Mouse (Mus musculus) embryonic fibroblast, embryonic 13.5 days (primary cell): ENCODE results near the gene Ano2. TPM values are rescaled to one million over a fixed set of nuclear protein-coding genes. Genes with fewer than 3 reads are reported as not detected.

Experiments
- H3K27ac ChIP-seq: 2 replicates; pipeline ENCODE4 v1.5.1; 2012; ENCODE audit warnings: low read length, control low read depth, inconsistent platforms; ENCODE audit not compliant: insufficient read depth
- H3K4me1 ChIP-seq: 2 replicates; pipeline ENCODE4 v1.6.1; 2011; ENCODE audit warnings: low read length; ENCODE audit not compliant: control insufficient read depth, insufficient read depth
- H3K4me3 ChIP-seq: 2 replicates; pipeline ENCODE4 v1.5.1; 2011; ENCODE audit warnings: mild to moderate bottlenecking, control low read depth, low read length; ENCODE audit not compliant: insufficient read depth
- CTCF ChIP-seq: IDR thresholded peaks from 2 replicates; pipeline ENCODE4 v1.5.1; 2011; ENCODE audit warnings: mild to moderate bottlenecking, control low read depth, low read length, moderate library complexity, borderline replicate concordance; ENCODE audit not compliant: insufficient read depth
- POLR2A ChIP-seq: IDR thresholded peaks from 2 replicates; pipeline ENCODE4 v1.6.1; 2011; ENCODE audit warnings: low read depth, mild to moderate bottlenecking, control low read depth, low read length, moderate library complexity
- polyA plus RNA-seq: library from polyadenylated mRNA; stranded (reverse); fragments of >200 nt; gene quantifications from 2 replicates; pipeline ENCODE4 v1.2.4, GENCODE M21; 2011; ENCODE audit warnings: low read depth; ENCODE audit not compliant: missing spikeins, insufficient read length

The Ano2 gene
- polyA plus RNA-seq, 1 experiment, result not detected

DNA sequence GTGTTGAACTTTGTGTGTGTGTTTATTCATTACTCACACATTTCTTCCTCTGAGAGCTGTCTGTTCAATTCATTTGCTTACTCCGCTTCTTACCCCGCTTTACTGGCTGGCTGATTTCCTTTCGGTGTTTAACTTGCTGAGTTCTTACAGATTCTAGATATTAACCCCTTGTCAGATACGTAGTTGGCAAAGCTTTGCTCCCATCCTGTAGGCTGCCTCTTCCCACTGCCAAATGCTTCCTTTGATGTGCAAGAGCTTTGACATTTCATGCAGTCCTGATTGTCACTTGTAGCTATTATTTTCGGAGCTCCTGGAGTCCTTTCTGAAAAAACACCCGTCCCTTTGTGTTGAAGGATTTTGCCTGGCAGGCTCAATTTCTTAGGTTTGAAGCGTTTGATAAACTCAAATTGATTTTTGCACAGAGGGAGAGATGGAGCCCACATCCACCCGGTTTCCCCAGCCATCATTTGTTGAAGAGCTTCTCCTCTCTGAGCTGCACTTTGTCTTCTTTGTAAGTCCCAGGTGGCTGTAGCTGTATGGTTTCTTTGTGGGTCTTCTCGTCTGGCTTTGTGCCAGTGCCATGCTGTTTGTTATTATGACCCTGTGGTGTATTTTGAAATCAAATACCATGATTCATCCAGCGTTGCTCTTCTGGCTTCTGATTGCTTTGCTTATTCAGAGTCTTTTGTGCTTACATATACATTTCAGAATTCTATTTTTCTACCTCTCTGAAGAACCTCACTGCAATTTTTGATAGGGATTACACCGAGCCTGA lies 47.5 kb downstream of the Ano2 start:
- Histone ChIP-seq H3K4me3 (no peak overlapping the region), H3K27ac (no peak overlapping the region), H3K4me1 (no peaks in the 10 kb centered on the region)
- TF ChIP-seq POLR2A (no peak), CTCF (no peak)

DNA sequence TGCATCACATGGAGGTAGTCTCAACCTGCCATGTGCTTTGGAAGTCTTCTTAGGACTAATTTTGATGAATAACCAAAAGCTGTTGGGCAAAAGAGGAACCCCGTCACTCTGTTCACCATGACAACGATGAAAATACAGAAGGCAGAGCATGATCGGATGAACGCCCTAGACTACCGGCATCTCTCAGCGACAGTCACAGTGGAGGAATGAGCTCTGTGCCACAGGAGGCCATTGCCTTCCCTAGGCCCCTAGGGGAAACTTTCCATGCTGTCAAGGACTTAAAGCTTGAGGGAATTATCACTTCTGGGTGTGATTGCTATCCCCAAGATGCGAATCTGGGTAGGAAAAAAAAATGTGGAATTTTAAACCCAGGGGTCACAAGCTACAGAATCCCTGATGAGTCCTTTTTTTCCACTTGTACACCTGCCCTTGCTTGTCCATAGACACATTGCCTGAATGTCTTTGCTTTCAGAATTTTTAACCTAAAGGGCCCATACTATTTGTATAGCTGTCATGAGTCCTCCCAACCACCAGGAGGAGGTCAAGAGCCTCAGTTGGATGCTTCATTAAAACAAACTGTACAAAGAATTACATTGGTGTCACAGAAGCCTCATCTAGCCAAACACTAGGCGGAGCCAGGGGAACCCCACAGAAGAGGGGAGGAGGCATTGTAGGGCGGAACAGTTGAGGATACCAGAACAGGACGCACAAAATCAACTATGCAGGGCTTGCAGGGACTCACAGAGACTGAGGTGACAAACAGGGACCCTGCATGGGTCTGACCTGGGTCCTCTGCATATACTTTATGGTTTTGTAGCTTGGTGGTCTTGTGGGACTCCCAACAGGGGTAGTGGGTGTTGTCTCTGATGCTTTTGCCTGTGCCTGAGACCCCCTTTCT lies 53.2 kb downstream of the Ano2 start:
- 0 out of 2 replicates have a peak, but pooled peaks cover 5% of the 10 kb centered on the region for H3K4me1 ChIP-seq
- no peak for TF ChIP-seq CTCF
- no peak for TF ChIP-seq POLR2A
- H3K27ac ChIP-seq, result no peak overlapping the region
- H3K4me3 ChIP-seq, result no peak overlapping the region

DNA sequence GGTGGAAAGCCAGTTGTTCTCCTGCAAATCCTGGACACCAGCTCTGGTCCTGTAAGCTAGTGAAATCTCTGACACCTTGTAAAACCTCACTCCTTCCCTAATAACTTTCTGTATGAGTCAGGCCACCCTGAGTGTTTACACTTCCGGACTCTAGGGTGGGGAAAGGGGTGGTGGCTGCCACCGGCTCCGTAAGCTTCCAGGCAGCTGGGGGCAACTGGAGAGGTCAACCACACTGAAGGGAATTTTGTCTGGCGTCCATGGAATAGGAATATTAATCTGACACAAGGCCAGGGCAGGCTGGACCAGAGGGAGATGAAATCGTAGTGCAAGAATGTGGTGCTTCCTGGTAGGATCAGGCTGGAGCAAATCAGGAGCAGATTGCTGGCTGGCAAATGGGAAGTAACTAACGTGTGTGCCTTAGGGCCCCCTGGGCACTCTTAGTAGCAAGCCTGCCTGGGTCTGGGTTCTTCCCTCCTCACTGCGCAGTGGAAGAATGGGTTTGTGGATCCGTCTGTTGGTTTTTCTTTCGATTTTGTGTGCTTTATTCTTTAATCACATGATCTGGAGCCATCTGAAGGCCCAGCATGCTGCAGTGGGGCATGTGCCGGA lies 57.2 kb downstream of the Ano2 start:
- H3K4me1 ChIP-seq, result 0 out of 2 replicates have a peak, but pooled peaks cover 5% of the 10 kb centered on the region
- TF ChIP-seq CTCF (no peak), POLR2A (no peak)
- no peak overlapping the region for H3K4me3 ChIP-seq
- H3K27ac ChIP-seq, result no peak overlapping the region

DNA sequence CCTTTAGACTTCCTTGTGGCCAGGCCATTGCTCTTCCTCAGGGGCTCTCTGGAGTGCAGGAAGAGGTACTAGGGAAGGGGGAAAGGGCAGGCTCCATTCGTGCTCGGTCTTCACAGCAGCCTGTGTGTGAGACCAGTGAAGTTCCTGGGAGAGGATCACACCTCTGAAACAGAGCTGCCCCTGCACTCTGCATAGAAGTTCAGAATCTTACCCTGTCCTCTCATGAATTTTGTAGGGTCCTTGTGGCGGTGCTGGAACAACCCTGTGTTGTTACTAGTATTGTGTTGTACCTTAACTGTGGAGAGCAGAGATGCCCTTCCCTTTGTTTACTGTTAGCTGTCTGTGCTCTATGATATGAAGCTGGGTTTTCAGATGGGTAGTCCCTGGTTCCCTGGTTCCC lies 58.4 kb downstream of the Ano2 start:
- H3K27ac ChIP-seq, result no peak overlapping the region
- no peak overlapping the region for H3K4me3 ChIP-seq
- H3K4me1 ChIP-seq, result 0 out of 2 replicates have a peak, but pooled peaks cover 5% of the 10 kb centered on the region
- TF ChIP-seq CTCF (no peak), POLR2A (no peak)

DNA sequence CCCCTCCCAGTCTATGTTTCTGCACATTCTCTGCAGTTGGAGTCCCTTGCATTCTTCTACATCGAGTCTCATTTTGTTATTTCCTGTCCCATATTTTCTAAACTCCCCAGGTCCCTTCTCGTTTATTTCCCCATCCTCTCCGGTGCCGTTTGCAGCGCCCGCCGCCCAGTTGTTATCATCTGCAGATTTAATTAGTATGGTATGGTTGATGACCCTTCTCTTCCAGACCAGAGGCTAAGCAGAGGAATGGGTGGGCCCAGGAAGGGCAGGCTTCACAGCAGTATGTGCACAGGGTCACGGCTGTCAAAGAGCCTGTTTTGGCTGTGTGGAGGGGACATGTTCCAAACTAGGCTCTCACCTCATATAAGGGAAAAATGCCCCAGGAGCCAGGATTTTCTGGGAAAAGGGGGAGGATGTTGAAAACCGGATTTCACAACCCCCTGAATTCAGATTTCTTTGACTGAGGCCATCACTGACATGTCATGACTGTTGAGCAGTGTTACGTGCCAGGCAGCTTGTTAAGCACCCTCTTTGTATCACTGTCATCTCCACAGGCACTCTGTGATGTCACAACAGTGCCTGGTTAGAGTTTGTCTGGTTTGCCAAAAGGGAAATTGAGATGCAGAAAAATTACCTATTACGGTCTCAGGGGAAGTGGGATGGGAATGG lies 72.8 kb downstream of the Ano2 start:
- H3K4me1 ChIP-seq, result no peaks in the 10 kb centered on the region
- no peak overlapping the region for H3K27ac ChIP-seq
- no peak for TF ChIP-seq CTCF
- no peak for TF ChIP-seq POLR2A
- no peak overlapping the region for H3K4me3 ChIP-seq

DNA sequence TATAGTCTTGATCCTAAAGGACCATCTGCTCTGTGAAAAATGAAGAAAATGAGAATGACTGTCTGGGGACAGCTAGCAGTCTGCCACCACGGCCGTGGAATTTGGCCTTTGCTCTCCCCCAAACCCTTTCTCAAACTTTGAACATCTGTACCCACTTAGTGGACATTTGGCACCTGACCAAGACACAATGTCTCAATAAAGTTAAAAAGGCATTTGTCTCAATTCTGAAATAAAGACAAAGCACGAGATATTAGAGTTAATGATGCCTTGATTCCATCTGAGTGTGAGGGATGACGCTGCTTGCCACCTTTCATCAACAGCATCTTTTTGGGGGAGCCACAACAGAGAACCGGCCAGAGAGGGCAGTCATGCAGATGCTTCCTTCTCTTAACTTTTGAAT lies 83.0 kb downstream of the Ano2 start:
- TF ChIP-seq CTCF, result no peak
- no peak for TF ChIP-seq POLR2A
- no peaks in the 10 kb centered on the region for H3K4me1 ChIP-seq
- H3K4me3 ChIP-seq, result no peak overlapping the region
- no peak overlapping the region for H3K27ac ChIP-seq

DNA sequence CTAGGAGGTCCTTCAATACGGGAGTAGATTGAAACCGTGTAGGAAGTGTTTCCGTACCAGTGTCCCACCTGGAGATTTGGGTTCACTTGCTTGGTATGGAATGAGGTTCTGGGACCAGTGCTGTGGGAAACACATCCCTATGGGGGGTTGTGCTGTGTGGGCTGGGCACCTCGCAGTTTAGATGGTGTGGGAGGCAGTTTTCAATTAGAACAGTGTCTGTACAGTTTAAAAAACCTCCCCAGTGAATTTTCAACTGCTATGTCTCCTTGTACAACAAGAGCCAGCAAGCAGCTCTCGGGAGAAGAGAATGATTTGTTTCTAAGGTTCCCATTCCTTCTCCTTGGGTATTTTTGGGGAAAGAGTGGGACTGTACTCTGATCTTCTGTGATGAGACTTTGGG lies 86.1 kb downstream of the Ano2 start:
- TF ChIP-seq CTCF (no peak), POLR2A (no peak)
- H3K4me3 ChIP-seq, result no peak overlapping the region
- no peak overlapping the region for H3K27ac ChIP-seq
- H3K4me1 ChIP-seq, result no peaks in the 10 kb centered on the region

DNA sequence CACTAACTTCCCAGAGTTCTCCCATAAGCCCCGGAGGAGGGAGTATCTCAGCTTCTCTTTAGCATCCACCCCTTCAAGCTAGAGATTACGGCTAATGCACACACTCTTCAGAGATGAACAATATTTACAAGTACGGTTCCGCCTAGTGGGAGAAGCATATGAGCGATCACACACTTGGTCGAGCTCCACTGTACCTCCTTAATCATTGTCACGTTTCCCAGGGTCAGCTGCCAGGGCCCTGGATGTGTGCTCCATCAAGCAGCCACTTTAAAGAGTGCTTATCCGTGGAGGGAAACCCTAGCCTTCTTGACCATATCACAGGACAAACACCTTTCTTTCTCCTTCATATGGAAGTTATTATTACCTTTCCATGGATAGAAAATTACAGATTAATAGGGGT lies 112.7 kb downstream of the Ano2 start:
- H3K27ac ChIP-seq, result no peak overlapping the region
- no peak overlapping the region for H3K4me3 ChIP-seq
- no peaks in the 10 kb centered on the region for H3K4me1 ChIP-seq
- TF ChIP-seq CTCF (no peak), POLR2A (no peak)

DNA sequence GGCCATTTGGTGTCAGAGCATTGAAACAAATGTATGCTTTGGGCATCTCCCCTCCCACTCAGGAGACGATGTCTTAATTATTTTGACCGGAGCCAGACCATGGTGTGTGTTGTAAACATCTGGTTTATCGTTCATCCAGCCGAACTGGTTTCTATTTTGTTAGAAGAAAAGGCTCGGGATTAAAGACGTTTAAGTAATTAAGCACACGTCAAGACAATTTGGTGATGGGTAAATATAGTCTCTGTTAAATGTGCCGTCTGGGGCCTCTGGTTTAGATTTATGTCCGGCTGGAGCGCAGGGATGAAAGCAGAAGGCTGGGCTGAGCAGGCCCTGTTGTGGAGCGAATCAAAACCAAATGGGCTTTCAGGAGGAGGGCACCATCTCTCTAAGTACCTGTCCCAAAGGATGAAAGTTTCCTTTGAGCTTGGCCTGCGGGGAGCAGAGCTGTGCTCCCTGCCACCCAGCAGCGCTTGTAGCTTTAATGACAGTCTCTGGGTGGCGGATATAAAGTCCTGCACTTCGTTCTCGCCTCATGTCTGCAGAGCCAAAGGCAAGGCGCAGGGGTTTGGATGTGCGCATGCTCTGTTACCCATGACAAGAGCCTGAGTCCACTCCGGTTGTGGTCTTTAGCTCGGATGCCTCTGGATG lies 113.3 kb downstream of the Ano2 start:
- no peak overlapping the region for H3K27ac ChIP-seq

More for the DNA sequence above, 113.3 kb downstream of the Ano2 start:
- Histone ChIP-seq H3K4me3 (no peak overlapping the region), H3K4me1 (no peaks in the 10 kb centered on the region)
- TF ChIP-seq POLR2A (no peak), CTCF (no peak)
